Mouse (Mus musculus): ENCODE data around the gene Ube4a.

DNA sequence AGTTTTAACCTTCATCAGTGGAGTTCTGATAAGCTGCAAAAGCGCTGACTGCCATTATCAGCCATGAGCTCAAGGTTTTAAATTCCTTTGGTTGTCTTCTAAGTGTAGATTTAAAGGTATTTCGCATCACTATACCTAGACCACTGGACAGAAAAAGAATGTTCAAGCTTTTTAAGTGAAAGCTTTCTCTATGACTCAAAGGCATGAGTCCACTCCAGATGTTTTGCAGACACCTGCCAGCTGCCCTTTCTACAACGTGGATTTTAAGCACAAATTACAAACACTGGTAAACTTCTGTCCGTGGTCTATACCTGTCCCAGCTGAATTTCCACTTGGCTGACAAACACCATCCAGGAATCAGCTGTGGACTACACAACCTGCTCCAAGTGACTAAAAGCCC lies 29.6 kb upstream of the Ube4a start:
- TF ChIP-seq CTCF (IDR thresholded peaks at IDR 0.05; ENCODE audit: insufficient read depth, low read length) (no peak), POLR2A (IDR thresholded peaks at IDR 0.05; ENCODE audit: borderline replicate concordance, extremely low read depth, low read depth, low read length) (no peak)

Measured in lung, adult 2 months (tissue).